Mouse (Mus musculus) liver (tissue): ENCODE measurements around the gene Cradd.

Experiments used
- DNase-seq: peaks from one replicate; pipeline ENCODE4 v3.0.0-alpha.2; 2020; ENCODE audit warnings: mixed read lengths

Gene Cradd

DNA sequence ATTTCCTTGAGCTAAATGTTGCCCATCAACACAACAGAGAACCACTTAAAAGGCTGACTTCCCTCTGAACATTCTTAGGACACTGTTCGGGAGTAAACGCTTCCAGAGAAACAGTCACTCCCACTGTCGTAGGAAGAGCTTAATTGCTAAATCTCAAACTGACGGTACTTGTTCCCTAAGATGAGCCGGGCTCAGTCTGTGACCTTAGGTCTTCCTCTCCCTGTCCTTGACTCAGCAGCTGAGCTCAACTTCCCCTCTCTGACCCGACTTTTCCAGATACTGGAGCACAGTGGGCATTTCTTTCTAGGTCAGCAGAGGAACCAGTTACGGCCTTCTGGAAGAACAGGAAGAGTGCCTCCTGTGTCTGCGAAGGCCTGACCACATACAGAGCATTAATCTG, 87.7 kb downstream of the Cradd start:
- DNase-seq: peak; percentile 20

GRCm38 (mm10) chr10:95234661-95235060, 89.3 kb downstream of the Cradd start:
- no peak for DNase-seq

DNA sequence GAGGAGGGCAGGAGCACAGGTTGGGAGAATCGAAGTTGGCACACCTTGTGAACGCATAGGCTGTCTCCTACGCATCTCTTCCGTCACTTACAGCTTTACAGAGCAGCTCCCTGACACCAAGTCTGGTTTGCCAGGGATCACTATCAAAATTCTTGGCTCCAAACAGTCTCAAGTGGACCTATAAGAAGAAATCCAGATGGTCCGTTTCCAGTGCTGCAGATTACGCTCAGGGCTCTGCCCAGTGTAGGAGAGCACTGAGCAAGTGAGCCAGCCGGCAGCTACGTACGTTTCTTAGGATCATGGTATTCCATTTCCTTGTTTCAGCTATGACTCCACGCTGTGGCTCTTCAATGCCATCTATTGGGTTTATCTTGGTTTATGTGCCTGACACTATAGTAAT, 90.9 kb downstream of the Cradd start:
- no peak for DNase-seq

GRCm38 (mm10) chr10:95232554-95232953, 91.4 kb downstream of the Cradd start:
- no peak for DNase-seq

- no peak for DNase-seq
Observed at GRCm38 (mm10) chr10:95228192-95228591, 95.7 kb downstream of the Cradd start.

- DNase-seq: no peak
Observed at GRCm38 (mm10) chr10:95227590-95227989, 96.3 kb downstream of the Cradd start.

- DNase-seq: no peak
Observed at GRCm38 (mm10) chr10:95226772-95227171, 97.2 kb downstream of the Cradd start.

DNA sequence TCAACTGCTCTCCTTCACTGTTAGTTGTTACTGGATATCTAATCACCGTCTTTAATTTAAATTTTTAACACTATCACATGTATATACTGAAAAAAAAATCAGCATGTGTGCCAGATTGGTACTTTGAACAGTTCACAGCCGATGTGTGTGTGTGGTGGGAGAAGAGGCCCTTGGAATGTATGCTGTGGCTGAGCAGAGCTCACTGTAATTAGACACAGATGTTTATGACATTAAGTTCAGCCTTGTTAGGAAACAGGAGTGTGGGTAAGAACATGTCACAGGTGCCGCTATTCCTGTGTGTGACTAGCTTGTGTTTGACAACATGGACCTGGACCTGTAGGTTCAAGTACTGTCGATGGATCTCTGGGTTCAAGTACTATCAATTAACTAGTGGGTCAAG, 98.9 kb downstream of the Cradd start:
- no peak for DNase-seq

DNA sequence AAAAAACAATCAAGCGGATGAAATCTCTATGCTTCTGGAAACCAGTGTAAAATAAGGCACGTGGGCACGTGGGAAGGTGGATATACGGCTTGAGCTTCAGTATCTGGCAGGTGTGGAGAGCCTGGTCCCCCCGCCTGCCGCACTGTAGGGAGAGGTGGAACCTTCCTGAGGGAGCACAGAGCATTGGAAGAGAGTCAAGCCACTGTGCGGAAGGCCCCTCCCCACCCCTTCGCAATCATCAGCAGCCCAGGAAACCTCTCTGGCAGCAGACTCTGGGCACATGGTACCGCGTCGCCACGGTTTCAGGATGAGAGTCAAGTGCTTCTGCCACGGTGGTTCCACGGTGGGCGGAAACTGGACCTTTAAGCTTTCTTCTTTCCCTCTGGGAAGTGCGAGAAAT, 100.7 kb downstream of the Cradd start:
- no peak for DNase-seq

DNA sequence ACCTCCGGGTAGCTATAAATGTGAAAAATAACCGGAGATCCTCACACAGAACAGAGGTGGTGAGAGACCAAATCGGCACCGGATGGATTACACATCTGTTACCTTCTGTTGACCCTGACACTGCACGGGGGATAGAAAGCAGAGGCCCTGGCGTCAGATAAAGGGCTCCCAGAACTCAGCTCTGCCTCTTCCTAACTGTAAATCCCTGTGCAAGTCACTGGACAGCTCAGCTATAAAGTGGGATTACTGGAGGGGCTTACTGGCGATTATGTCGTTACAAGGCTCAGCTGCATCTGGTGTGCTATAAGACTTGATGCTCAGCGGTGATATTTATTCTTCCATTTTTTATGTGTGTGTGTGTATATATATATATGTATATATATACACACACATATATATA, 102.0 kb downstream of the Cradd start:
- no peak for DNase-seq

DNA sequence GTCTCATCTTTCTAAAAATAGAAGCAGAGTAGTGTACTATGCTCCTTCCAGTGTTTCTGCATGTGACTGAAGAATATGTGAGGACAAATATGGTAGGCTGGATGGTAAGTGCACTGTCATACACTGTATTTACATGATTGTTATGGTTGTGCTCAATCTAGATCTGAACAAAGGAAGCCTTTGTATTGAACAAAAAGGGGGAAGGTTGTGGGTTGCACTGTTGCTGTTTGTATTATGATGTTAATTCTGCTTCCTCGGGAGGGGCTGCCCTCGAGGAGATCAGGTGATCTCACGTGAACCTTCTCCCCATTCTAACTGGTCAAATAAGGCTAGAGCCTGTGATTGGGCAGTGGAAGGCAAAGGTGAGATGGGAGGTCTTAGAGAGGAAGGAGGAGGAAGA, 103.4 kb downstream of the Cradd start:
- DNase-seq: no peak

- no peak for DNase-seq
Observed at GRCm38 (mm10) chr10:95218683-95219060, 105.3 kb downstream of the Cradd start.

DNA sequence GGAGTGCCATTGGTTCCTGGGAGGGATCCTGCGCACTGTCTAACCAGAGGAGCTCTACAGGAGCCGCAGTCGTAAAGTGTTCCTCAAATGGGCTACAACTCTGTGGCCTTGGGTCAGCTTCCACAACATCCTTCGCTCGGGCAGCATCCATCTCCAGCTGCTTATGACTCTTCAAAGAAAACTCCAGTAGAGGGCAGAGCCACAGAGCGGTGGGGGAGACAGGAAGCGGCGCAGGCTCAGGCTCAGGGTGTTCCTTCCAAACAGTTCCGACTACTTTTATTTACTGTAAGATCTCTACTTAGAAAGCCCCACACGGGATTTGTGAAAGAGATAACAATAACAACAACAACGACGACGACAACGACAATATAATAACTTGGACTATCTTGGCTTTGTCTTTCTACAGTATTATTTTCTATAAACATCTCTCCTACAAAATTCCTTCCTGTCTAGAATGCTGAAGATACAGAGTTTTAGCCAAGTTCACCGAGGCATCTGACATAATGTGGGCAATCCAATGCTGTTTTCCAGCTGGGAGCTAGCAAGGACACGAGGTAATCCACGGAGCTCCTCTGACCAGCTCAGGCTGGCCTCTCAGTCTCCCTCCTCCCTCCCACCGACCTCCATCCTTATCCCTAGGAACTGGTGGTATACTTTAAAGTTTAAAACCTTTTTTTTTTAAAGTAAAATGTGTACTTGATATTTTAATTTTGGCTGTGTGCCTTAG, 105.8 kb downstream of the Cradd start:
- DNase-seq: no peak

DNA sequence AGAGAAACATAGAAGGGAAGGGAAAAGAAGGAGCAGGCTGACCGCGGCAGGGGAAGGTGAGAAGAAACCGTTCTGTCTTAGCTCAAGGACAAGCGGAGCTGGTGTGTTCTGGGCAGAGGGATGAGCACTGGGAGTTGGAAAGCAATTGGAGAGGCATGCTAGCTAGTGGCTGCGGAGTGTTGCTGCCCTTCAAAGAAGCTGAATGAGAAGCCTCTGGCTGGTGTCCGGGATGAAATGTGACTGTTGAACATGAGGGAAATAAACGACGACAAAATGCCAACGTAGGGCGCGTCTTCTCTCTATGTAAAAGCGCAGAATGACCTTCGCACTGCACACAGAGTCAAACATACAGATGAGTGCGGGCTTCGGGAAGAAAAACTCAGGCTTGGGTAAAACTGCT, 108.6 kb downstream of the Cradd start:
- no peak for DNase-seq

GRCm38 (mm10) chr10:95213820-95214219, 110.1 kb downstream of the Cradd start:
- DNase-seq: no peak

GRCm38 (mm10) chr10:95213311-95213710, 110.6 kb downstream of the Cradd start:
- DNase-seq: no peak

GRCm38 (mm10) chr10:95211660-95212059, 112.3 kb downstream of the Cradd start:
- DNase-seq: no peak

DNA sequence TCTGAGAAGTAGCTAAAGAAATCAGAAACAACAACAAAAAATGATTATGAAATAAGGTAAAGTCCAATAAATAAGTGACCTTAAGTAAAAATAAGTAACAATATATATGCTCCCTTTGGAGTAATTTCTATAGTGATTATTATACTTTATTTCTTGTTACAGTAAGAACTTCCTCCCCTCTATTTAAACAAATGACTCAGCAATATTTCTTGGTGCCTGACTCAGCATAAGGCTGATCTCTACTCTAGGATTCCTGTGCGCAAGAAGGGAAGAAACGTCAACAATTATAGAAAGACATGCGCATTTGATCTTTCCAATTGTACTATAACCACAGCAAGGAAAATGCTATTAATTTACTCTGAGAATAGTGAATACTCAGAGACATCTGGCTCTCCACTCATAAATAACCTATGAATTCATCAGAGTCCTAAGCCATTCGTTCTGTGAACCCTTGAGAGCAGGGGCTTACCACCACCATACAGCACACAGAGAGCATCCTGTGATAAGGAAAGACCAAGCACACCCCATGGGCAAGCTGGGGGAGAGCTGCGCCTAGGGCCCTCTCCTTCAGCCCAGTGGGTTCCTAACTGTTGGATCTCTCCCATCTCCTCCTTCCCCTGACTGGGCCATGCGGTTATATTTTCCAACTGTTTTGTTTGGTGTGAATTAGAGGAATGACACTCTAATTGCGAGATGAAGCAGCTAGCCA, 113.1 kb downstream of the Cradd start:
- DNase-seq: no peak

DNA sequence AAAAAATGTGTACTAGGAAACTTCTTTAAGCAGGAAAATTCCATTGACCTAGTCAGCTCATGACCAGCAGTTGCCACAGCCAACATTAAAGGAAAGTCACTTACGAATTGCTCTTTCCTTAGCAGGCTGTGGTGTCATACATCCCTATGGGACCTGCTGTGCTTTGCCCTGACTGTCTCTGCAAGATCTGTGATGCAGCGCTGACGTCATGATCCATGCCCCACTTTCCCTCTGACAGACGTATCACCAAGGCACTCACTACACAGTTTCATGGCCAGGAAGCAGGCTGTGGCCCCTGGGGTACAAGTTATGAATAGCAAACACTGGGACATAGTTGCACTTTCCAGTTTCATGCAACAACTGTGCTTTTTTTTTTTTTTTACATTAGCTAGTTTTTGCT, 113.8 kb downstream of the Cradd start:
- DNase-seq: no peak

- no peak for DNase-seq
Observed at GRCm38 (mm10) chr10:95207423-95207822, 116.5 kb downstream of the Cradd start.

GRCm38 (mm10) chr10:95201514-95201913, 122.4 kb downstream of the Cradd start:
- DNase-seq: no peak

GRCm38 (mm10) chr10:95200323-95200722, 123.6 kb downstream of the Cradd start:
- no peak for DNase-seq

DNA sequence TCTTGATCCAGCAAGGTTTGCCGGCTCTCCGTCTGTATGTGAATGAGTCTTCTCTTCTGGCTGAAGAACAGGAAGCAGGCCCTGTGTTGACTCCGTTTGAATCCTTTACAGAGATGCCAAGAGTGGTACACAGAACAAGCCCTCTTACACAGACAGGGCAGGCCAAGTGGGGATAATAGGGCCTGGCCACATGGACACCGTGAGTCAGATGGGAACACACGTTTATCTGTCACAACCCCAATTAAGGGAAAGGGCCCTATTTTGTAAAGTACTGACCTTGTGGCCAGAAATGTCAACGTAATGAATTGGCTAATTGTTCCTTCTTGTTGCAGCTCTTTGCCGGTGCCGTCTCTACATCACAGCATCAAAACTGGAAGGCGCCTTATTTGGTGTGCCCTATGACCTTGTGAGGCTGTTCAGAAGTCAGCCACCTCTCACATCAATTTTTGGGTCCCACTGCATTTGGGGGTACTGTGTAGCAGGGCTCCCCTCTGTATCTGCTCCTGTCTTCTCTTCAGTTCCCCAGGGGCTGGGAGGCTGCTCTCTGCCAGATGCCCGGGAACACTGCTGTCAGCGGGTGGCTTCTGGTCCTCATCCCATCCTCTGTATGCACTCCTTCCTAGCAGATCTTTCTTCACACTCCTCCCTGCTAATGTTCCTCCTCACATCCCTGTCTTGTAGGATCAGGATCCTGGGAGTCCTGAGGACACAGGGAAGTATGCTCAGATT, 124.2 kb downstream of the Cradd start:
- DNase-seq: no peak

GRCm38 (mm10) chr10:95197377-95197776, 126.6 kb downstream of the Cradd start:
- DNase-seq: no peak
